Mouse (Mus musculus): ENCODE data around the gene Actr5. TPM values are rescaled to one million over a fixed set of nuclear protein-coding genes. Genes with fewer than 3 reads are reported as not detected.

Gene Actr5
- polyA plus RNA-seq, 1 experiment: 7.5 TPM

DNA sequence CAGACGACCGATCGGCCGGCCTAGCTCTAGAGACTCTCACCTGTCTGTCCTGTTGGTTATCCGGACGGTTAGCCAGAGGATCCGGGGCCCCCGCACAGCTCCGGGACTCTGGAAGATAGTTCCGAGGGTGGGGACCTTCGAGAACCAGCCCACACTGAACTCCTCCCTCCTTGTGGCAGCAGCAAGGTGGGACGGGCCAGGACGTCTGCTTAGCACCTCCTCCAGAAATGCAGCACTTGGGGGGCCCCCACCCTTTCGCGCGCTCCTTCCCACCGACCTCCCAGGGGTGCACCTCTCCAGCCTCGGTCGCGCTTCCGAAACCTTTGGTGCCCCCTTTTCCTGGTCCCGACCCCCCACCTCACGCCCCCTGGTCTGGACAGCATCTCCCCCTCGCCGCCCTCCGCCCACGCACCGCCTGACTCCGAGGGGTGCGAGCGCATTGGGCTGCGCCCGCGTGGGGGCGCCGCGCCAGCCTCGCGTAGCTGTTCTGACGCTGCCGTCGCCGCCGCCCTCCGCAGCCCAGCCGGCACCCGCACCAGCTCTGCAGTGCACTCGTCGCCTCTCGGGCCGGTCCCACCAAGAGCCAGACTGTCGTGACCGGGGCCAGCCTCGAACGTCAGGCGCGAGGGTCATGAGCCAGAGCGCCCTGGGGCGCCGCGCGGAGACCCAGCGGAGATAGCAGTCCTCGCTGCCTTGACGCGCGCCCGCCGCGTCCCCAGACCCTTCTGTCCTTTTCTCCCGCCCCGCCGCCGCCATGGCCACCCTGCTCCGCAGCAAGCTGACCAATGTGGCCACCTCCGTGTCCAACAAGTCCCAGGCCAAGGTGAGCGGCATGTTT is 14.0 kb upstream of the Actr5 start, which contains the start of gene Slc32a1:
Gene Slc32a1 (plus strand): TSS at position 280 of the 838 bp plus-strand sequence.
- no peak within 1 kb of the TSS for H3K27ac ChIP-seq (ENCODE audit: insufficient read depth, low read length)
- peak; percentile 26 to 53 for DNase-seq
- H3K27me3 ChIP-seq (ENCODE audit: control insufficient read depth, insufficient read depth, low read length): peaks cover 7% of the 10 kb centered on the region; the same call in 1 of the 2 replicates
- WGBS: under 1% methylated on average over 77 of the region's 77 CpGs
- no peaks in the 10 kb centered on the region for H3K4me1 ChIP-seq (ENCODE audit: control insufficient read depth, insufficient read depth, low read length)
- TF ChIP-seq CTCF (IDR thresholded peaks at IDR 0.05; ENCODE audit: borderline replicate concordance, insufficient read depth, low read depth, low read length): no peak
- no peak for TF ChIP-seq POLR2A (IDR thresholded peaks at IDR 0.05; ENCODE audit: borderline replicate concordance, insufficient read depth, low read length)
- H3K4me3 ChIP-seq (replicated peaks; ENCODE audit: insufficient read depth, low read depth, low read length): peak within 1 kb of the TSS; percentile 42

DNA sequence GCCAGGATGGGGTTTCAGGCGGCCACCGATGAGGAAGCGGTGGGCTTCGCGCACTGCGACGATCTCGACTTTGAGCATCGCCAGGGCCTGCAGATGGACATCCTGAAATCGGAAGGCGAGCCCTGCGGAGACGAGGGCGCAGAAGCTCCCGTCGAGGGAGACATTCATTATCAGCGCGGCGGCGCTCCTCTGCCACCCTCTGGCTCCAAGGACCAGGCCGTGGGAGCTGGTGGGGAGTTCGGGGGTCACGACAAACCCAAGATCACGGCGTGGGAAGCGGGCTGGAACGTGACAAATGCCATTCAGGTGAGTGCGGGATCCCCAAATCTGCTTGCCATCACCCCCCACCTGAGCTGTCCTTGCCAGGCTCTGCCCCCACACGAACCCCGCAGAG is 13.4 kb upstream of the Actr5 start:
- peak in 1 of 2 experiments; percentile 20 for DNase-seq
- Histone ChIP-seq H3K4me1 (ENCODE audit: control insufficient read depth, insufficient read depth, low read length) (no peaks in the 10 kb centered on the region), H3K27me3 (ENCODE audit: control insufficient read depth, insufficient read depth, low read length) (peaks cover 7% of the 10 kb centered on the region; the same call in 1 of the 2 replicates), H3K4me3 (replicated peaks; ENCODE audit: insufficient read depth, low read depth, low read length) (peak overlapping the region; percentile 18), H3K27ac (ENCODE audit: insufficient read depth, low read length) (no peak overlapping the region)
- 2% methylated on average over 30 of the region's 30 CpGs for WGBS
- TF ChIP-seq POLR2A (IDR thresholded peaks at IDR 0.05; ENCODE audit: borderline replicate concordance, insufficient read depth, low read length): no peak
- no peak for TF ChIP-seq CTCF (IDR thresholded peaks at IDR 0.05; ENCODE audit: borderline replicate concordance, insufficient read depth, low read depth, low read length)

DNA sequence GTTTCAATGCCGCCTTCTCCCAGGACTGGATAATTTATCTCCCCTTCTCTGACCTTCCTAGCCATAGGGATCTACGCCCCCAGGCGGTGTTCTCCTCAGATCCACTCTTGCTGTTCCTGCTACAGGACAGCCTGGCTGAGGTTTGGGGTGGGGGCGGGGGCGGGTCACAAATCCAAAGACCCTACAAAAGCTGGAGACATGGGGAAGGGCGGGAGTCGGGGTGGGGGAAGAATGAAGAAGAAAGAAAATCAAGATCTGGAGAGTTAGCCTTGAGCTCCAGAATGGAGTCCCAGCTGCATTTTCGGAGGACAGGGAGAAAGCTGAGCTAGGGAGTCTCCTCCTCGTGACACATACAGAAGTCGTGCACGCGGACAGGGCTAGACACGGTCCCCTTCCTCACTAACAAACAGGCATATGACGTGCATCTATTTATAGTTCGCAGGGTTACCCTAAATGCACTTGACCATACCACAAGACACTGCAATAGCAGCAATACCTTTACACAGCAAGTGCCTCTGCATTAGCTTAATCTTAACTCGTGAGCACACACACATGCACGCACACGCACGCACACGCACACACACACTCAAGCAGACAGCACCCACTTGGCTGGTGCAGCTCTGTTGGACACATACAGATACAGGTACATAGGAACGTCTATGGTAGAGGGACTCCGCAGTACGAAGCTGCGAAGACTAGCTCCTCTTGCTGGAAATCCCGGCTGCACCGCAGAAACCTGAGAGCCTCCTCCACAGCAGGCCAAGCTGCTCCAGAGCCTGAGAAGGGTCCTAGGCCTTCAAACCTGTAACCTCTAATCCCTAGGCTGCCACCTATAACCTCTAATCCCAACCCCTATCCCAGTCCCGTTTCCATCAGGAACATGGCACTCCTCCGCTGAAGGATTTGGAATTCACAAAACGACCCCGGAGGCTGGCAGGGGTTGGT is 12.7 kb upstream of the Actr5 start:
- WGBS: 3% methylated on average over 30 of the region's 30 CpGs
- TF ChIP-seq POLR2A (IDR thresholded peaks at IDR 0.05; ENCODE audit: borderline replicate concordance, insufficient read depth, low read length) (no peak), CTCF (IDR thresholded peaks at IDR 0.05; ENCODE audit: borderline replicate concordance, insufficient read depth, low read depth, low read length) (no peak)
- H3K4me3 ChIP-seq (replicated peaks; ENCODE audit: insufficient read depth, low read depth, low read length): peak overlapping the region; percentile 27
- no peak overlapping the region for H3K27ac ChIP-seq (ENCODE audit: insufficient read depth, low read length)
- no peaks in the 10 kb centered on the region for H3K4me1 ChIP-seq (ENCODE audit: control insufficient read depth, insufficient read depth, low read length)
- peaks cover 7% of the 10 kb centered on the region; the same call in 1 of the 2 replicates for H3K27me3 ChIP-seq (ENCODE audit: control insufficient read depth, insufficient read depth, low read length)
- peak in 1 of 2 experiments; percentile 64 for DNase-seq

DNA sequence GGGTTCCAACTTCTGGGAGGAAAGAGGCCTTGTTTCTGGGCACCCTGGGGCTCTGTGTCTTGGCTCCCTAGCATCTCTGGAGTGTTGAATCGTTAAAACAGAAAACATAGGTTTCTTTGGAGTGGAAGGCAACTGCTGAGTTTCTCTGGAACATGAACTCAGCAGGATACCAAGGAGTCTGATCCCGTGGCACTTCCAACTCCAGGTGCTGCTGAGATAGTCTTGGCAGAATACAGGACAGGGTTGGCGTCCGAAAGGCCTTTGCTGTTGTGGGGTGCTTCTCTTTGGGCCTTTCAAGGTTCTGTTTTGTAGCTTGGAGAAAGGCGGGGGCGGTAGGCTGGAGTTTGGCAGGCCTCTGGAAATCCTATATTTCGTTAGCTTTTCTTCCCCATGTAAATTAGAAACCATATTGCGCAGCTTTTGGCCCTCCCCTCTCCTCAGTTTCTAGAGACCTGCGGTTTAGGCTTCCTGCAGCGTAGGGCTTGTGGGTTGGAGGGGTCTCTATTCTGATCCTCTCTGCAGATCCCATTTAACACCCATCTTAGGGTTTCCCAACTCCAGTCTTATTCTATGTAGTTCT is 11.9 kb upstream of the Actr5 start:
- WGBS: 8% methylated on average over 10 of the region's 10 CpGs
- peaks cover 7% of the 10 kb centered on the region; the same call in 1 of the 2 replicates for H3K27me3 ChIP-seq (ENCODE audit: control insufficient read depth, insufficient read depth, low read length)

DNA sequence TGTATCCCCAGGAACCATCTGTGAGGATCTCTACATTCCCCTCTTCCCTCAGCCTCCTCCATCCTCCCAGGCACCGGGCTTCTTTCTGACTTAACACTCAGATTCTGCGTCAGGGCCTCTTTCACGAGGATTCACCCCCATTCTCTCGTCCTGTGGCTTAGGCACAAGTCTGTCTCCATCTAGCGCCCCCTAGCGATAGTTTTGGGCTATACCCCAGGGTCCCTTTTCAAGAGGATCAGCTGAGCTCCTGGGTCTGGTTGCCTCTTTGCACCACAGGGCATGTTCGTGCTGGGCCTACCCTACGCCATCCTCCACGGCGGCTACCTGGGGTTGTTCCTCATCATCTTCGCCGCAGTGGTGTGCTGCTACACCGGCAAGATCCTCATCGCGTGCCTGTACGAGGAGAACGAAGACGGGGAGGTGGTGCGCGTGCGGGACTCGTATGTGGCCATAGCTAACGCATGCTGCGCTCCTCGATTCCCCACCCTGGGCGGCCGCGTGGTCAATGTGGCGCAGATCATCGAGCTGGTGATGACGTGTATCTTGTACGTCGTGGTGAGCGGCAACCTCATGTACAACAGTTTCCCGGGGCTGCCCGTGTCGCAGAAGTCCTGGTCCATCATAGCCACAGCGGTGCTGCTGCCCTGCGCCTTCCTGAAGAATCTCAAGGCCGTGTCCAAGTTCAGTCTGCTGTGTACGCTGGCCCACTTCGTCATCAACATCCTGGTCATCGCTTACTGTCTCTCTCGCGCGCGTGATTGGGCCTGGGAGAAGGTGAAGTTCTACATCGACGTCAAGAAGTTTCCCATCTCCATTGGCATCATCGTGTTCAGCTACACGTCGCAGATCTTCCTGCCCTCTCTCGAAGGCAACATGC is 10.9 kb upstream of the Actr5 start:
- WGBS: 5% methylated on average over 53 of the region's 53 CpGs
- peak; percentile 53 to 58 for DNase-seq
- H3K4me1 ChIP-seq (ENCODE audit: control insufficient read depth, insufficient read depth, low read length): no peaks in the 10 kb centered on the region
- no peak overlapping the region for H3K27ac ChIP-seq (ENCODE audit: insufficient read depth, low read length)
- no peak overlapping the region for H3K4me3 ChIP-seq (replicated peaks; ENCODE audit: insufficient read depth, low read depth, low read length)
- TF ChIP-seq CTCF (IDR thresholded peaks at IDR 0.05; ENCODE audit: borderline replicate concordance, insufficient read depth, low read depth, low read length) (peak; percentile 36; the same call in 1 of the 2 replicates), POLR2A (IDR thresholded peaks at IDR 0.05; ENCODE audit: borderline replicate concordance, insufficient read depth, low read length) (no peak)
- peaks cover 7% of the 10 kb centered on the region; the same call in 1 of the 2 replicates for H3K27me3 ChIP-seq (ENCODE audit: control insufficient read depth, insufficient read depth, low read length)

More for the DNA sequence above, 11.9 kb upstream of the Actr5 start:
- Histone ChIP-seq H3K4me3 (replicated peaks; ENCODE audit: insufficient read depth, low read depth, low read length) (peak overlapping the region; percentile 27), H3K27ac (ENCODE audit: insufficient read depth, low read length) (no peak overlapping the region), H3K4me1 (ENCODE audit: control insufficient read depth, insufficient read depth, low read length) (no peaks in the 10 kb centered on the region)
- TF ChIP-seq POLR2A (IDR thresholded peaks at IDR 0.05; ENCODE audit: borderline replicate concordance, insufficient read depth, low read length) (no peak), CTCF (IDR thresholded peaks at IDR 0.05; ENCODE audit: borderline replicate concordance, insufficient read depth, low read depth, low read length) (no peak)
- no peak for DNase-seq

DNA sequence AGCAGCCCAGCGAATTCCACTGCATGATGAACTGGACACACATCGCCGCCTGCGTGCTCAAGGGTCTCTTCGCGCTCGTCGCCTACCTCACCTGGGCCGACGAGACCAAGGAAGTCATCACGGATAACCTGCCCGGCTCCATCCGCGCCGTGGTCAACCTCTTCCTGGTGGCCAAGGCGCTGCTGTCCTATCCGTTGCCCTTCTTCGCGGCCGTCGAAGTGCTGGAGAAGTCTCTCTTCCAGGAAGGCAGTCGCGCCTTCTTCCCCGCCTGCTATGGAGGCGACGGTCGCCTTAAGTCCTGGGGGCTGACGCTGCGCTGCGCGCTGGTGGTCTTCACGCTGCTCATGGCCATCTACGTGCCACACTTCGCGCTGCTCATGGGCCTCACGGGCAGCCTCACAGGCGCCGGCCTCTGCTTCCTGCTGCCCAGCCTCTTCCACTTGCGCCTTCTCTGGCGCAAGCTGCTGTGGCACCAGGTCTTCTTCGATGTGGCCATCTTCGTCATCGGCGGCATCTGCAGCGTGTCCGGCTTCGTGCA is 10.2 kb upstream of the Actr5 start:
- H3K27ac ChIP-seq (ENCODE audit: insufficient read depth, low read length): no peak overlapping the region
- peak in 1 of 2 experiments; percentile 22 for DNase-seq
- H3K4me3 ChIP-seq (replicated peaks; ENCODE audit: insufficient read depth, low read depth, low read length): no peak overlapping the region
- no peaks in the 10 kb centered on the region for H3K4me1 ChIP-seq (ENCODE audit: control insufficient read depth, insufficient read depth, low read length)
- peaks cover 7% of the 10 kb centered on the region; the same call in 1 of the 2 replicates for H3K27me3 ChIP-seq (ENCODE audit: control insufficient read depth, insufficient read depth, low read length)
- 3% methylated on average over 47 of the region's 47 CpGs for WGBS
- TF ChIP-seq CTCF (IDR thresholded peaks at IDR 0.05; ENCODE audit: borderline replicate concordance, insufficient read depth, low read depth, low read length) (no peak), POLR2A (IDR thresholded peaks at IDR 0.05; ENCODE audit: borderline replicate concordance, insufficient read depth, low read length) (no peak)

Measured in cerebellum, adult 2 months (tissue).